Mouse (Mus musculus) testis, adult 2 months (tissue): Measurements from ENCODE around the gene Tnr.

Source experiments
- CTCF ChIP-seq: fragments of 200-500 bp; IDR thresholded peaks from 2 replicates; pipeline ENCODE4 v1.5.1; 2012; ENCODE audit warnings: low read depth, mild to moderate bottlenecking, inconsistent platforms, low read length, moderate library complexity; ENCODE audit not compliant: control insufficient read depth, insufficient read depth, insufficient replicate concordance
- POLR2A ChIP-seq: fragments of 200-500 bp; IDR thresholded peaks from 2 replicates; pipeline ENCODE4 v1.6.1; 2012; ENCODE audit warnings: low read depth, mild to moderate bottlenecking, inconsistent platforms, low read length, moderate library complexity; ENCODE audit not compliant: control insufficient read depth

GRCm38 (mm10) chr1:159576246-159576645, 52.7 kb downstream of the Tnr start:
- TF ChIP-seq POLR2A (no peak), CTCF (no peak)
